Mouse (Mus musculus): ENCODE data around the gene Gm4778. TPM values are rescaled to one million over a fixed set of nuclear protein-coding genes. Genes with fewer than 3 reads are reported as not detected.

Gm4778 gene
- polyA plus RNA-seq, 1 experiment, result not detected

DNA sequence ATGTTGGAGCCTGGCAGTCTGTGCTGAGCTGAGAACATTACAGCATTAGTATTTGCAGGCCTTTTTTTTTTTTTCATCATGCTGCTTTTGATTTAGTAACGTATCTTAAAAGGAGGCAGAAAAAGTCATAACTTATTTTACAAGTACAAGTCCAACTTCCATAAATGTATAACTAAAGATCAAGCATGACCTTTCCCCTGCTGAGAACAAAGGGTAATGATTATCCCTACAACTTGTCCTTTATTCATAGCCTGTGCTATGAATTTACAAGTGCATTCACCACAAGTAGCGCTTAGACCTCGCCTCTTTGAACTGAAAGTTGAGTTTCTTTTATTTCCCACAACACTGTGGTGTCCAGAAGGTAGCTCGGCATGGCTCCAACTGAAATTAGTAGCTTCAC, 47.5 kb downstream of the Gm4778 start:
- no peak overlapping the region for H3K4me3 ChIP-seq (replicated peaks; ENCODE audit: control insufficient read depth, low read depth, low read length)
- 84% methylated on average over 4 of the region's 4 CpGs for WGBS
- H3K27ac ChIP-seq (ENCODE audit: control insufficient read depth, insufficient read depth, low read depth, low read length, poor library complexity), result no peak overlapping the region
- TF ChIP-seq POLR2A (IDR thresholded peaks at IDR 0.05; ENCODE audit: borderline replicate concordance, control insufficient read depth, low read depth, low read length), result no peak
- TF ChIP-seq CTCF (IDR thresholded peaks at IDR 0.05; ENCODE audit: control insufficient read depth, insufficient read depth, low read length), result no peak
- H3K4me1 ChIP-seq (ENCODE audit: control insufficient read depth, insufficient read depth, low read length), result no peaks in the 10 kb centered on the region; the same call in 1 of the 2 replicates

Other genes starting within 250 kb of the Gm4778 start
- gene Gm9125, start 209.2 kb upstream of the Gm4778 start, polyA plus RNA-seq (2011; ENCODE audit: insufficient read depth, insufficient read length, low replicate concordance, missing spikeins), result not detected in 2 replicates
- not detected in 2 replicates for gene Gm10697, start 191.4 kb upstream of the Gm4778 start, polyA plus RNA-seq (2011; ENCODE audit: insufficient read depth, insufficient read length, low replicate concordance, missing spikeins)
- not detected in 2 replicates for gene Gm10696, start 85.8 kb upstream of the Gm4778 start, polyA plus RNA-seq (2011; ENCODE audit: insufficient read depth, insufficient read length, low replicate concordance, missing spikeins)
- gene Gm5286, start 67.3 kb upstream of the Gm4778 start, polyA plus RNA-seq (2011; ENCODE audit: insufficient read depth, insufficient read length, low replicate concordance, missing spikeins), result not detected in 2 replicates
- gene Them4, start 46.1 kb downstream of the Gm4778 start, polyA plus RNA-seq (2011; ENCODE audit: insufficient read depth, insufficient read length, low replicate concordance, missing spikeins), result 0.74 and 2.3 TPM in 2 replicates
- gene Them5, start 78.1 kb downstream of the Gm4778 start, polyA plus RNA-seq (2011; ENCODE audit: insufficient read depth, insufficient read length, low replicate concordance, missing spikeins), result not detected in 2 replicates
- not detected in 2 replicates for gene C2cd4d, start 98.4 kb downstream of the Gm4778 start, polyA plus RNA-seq (2011; ENCODE audit: insufficient read depth, insufficient read length, low replicate concordance, missing spikeins)
- 0.54 and 0.57 TPM in 2 replicates for gene Rorc, start 108.8 kb downstream of the Gm4778 start, polyA plus RNA-seq (2011; ENCODE audit: insufficient read depth, insufficient read length, low replicate concordance, missing spikeins)
- gene Lingo4, start 134.5 kb downstream of the Gm4778 start, polyA plus RNA-seq (2011; ENCODE audit: insufficient read depth, insufficient read length, low replicate concordance, missing spikeins), result 0.36 and 1.2 TPM in 2 replicates
- 3.4 TPM in 2 replicates for gene Tdrkh, start 149.2 kb downstream of the Gm4778 start, polyA plus RNA-seq (2011; ENCODE audit: insufficient read depth, insufficient read length, low replicate concordance, missing spikeins)
- gene Mrpl9, start 179.3 kb downstream of the Gm4778 start, polyA plus RNA-seq (2011; ENCODE audit: insufficient read depth, insufficient read length, low replicate concordance, missing spikeins), result 22.2 and 30.4 TPM in 2 replicates
- 1.2 and 1.7 TPM in 2 replicates for gene Oaz3, start 179.9 kb downstream of the Gm4778 start, polyA plus RNA-seq (2011; ENCODE audit: insufficient read depth, insufficient read length, low replicate concordance, missing spikeins)
- gene Celf3, start 214.3 kb downstream of the Gm4778 start, polyA plus RNA-seq (2011; ENCODE audit: insufficient read depth, insufficient read length, low replicate concordance, missing spikeins), result 0.61 TPM in 1 of 2 replicates, not detected in the other
- 3.5 and 13.6 TPM in 2 replicates for gene Riiad1, start 216.3 kb downstream of the Gm4778 start, polyA plus RNA-seq (2011; ENCODE audit: insufficient read depth, insufficient read length, low replicate concordance, missing spikeins)

Data from bone marrow, adult 2 months (tissue).